Mouse (Mus musculus) embryo, embryonic 9.5 days (tissue): Measurements from ENCODE around the gene Ttc21b.

Experiments
- DNase-seq: peaks from one replicate; pipeline ENCODE4 v3.0.0-alpha.2; 2017; ENCODE audit errors: extremely low spot score

Ttc21b gene

GRCm38 (mm10) chr2:66171643-66172042 is 84.8 kb downstream of the Ttc21b start:
- no peak for DNase-seq

GRCm38 (mm10) chr2:66170721-66171120 is 85.7 kb downstream of the Ttc21b start:
- DNase-seq: no peak

GRCm38 (mm10) chr2:66165025-66165424 is 91.4 kb downstream of the Ttc21b start:
- no peak for DNase-seq

- DNase-seq: no peak
These were observed 98.1 kb downstream of the Ttc21b start for GRCm38 (mm10) chr2:66158140-66158915.

- no peak for DNase-seq
These were observed 105.0 kb downstream of the Ttc21b start for GRCm38 (mm10) chr2:66151436-66151835.

GRCm38 (mm10) chr2:66150531-66150930 is 105.9 kb downstream of the Ttc21b start:
- no peak for DNase-seq

GRCm38 (mm10) chr2:66148654-66149230 is 107.7 kb downstream of the Ttc21b start:
- DNase-seq: no peak

- DNase-seq: no peak
These were observed 109.9 kb downstream of the Ttc21b start for GRCm38 (mm10) chr2:66146473-66146872.

GRCm38 (mm10) chr2:66144770-66145169 is 111.6 kb downstream of the Ttc21b start:
- DNase-seq: no peak

GRCm38 (mm10) chr2:66143284-66143683 is 113.1 kb downstream of the Ttc21b start:
- DNase-seq: no peak

- DNase-seq: no peak
These were observed 113.7 kb downstream of the Ttc21b start for GRCm38 (mm10) chr2:66142711-66143110.

- DNase-seq: no peak
These were observed 114.1 kb downstream of the Ttc21b start for GRCm38 (mm10) chr2:66142268-66142667.

GRCm38 (mm10) chr2:66140246-66140645 is 116.2 kb downstream of the Ttc21b start:
- DNase-seq: no peak
